Mouse (Mus musculus): Measurements from ENCODE around the gene Mospd3. TPM values are rescaled to one million over a fixed set of nuclear protein-coding genes. Genes with fewer than 3 reads are reported as not detected.
A peak's percentile ranks its signal among the peaks of the same experiment; 100 is the strongest.

Gene Mospd3
- polyA plus RNA-seq, 1 experiment, result 252 TPM

DNA sequence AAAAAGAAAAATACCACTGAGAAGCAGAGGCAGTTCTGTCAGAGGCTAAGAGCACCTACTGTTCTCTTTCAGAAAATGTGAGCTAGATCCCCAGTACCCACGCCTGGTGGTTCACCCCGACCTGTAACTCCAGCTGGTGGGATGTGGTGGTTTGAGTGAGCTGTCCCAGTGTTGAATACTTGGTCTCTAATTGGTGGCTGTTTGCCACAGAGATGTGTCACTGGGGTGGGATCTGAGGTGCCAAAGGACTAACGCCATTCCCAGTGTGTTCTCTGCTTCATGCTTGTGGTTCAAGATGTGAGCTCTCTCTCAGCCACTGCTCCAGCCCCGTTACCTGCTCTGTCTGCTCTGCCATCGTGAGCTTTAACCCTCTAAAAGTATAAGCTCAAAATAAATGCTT, 10.4 kb downstream of the Mospd3 start:
- Histone ChIP-seq H3K36me3 (ENCODE audit: control insufficient read depth, insufficient read depth, low read length) (no peaks in the 10 kb centered on the region), H3K27ac (ENCODE audit: control insufficient read depth, insufficient read depth, low read length) (no peak overlapping the region), H3K4me3 (ENCODE audit: control insufficient read depth, insufficient read depth, low read length) (no peak overlapping the region), H3K27me3 (ENCODE audit: control insufficient read depth, insufficient read depth, low read length) (no peaks in the 10 kb centered on the region), H3K4me1 (replicated peaks; ENCODE audit: control insufficient read depth, insufficient read depth, low read length) (no peaks in the 10 kb centered on the region)
- WGBS, result 74% methylated on average over 5 of the region's 5 CpGs
- TF ChIP-seq POLR2A (IDR thresholded peaks at IDR 0.05; ENCODE audit: control insufficient read depth, extremely low read depth, insufficient read depth, low read length, poor library complexity) (no peak), CTCF (IDR thresholded peaks at IDR 0.05; ENCODE audit: borderline replicate concordance, control insufficient read depth, extremely low read depth, insufficient read depth, low read length, poor library complexity) (no peak)
- DNase-seq, result no peak

DNA sequence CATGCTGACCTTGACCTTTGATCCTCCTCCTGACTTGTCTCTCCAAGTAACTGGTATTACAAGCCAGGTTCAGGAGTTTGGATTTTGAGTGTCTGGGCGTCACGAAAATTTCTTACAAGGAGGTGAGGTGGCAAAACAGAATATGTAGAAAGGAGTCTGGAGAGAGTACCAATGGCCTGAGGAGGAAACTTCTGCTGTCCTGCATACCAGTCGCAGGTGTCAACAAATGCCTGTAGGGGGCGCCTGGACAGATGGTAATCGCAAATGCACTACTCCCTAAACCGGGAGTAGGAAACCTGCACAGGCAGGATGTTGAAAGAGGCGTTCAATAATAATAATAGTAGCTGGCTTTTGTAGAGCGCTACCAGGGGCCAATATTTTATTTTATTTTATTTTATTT, 15.9 kb downstream of the Mospd3 start:
- no peak for TF ChIP-seq CTCF (IDR thresholded peaks at IDR 0.05; ENCODE audit: borderline replicate concordance, control insufficient read depth, extremely low read depth, insufficient read depth, low read length, poor library complexity)
- no peak for TF ChIP-seq POLR2A (IDR thresholded peaks at IDR 0.05; ENCODE audit: control insufficient read depth, extremely low read depth, insufficient read depth, low read length, poor library complexity)
- Histone ChIP-seq H3K27ac (ENCODE audit: control insufficient read depth, insufficient read depth, low read length) (no peak overlapping the region), H3K36me3 (ENCODE audit: control insufficient read depth, insufficient read depth, low read length) (no peaks in the 10 kb centered on the region), H3K4me3 (ENCODE audit: control insufficient read depth, insufficient read depth, low read length) (no peak overlapping the region), H3K4me1 (replicated peaks; ENCODE audit: control insufficient read depth, insufficient read depth, low read length) (peaks cover 2% of the 10 kb centered on the region), H3K27me3 (ENCODE audit: control insufficient read depth, insufficient read depth, low read length) (no peaks in the 10 kb centered on the region)
- DNase-seq, result peak; percentile 76
- WGBS, result 31% methylated on average over 8 of the region's 8 CpGs

DNA sequence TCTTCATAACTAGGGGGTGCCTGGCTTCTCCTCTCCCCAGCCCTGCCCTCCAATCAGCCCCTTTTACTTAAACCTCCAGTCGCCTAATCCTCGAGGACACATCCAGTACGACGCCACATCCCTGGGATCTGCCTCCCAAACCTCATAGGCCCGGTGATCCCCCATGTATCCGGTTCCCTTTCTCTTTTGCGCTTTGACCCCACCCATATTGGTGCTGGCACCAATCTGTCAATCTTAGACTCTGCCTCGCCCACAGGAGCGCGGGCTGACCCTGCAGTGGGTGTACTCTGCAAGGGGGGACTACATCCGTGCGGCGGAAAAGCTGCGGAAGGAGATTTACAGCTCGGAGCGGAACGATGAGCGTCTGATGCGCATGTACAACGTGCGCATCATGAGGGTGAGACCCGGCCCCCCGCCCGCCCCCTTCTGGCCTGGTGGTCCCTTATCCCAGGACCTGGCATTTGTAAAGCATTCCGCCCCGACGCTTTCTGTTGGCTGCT, 17.1 kb downstream of the Mospd3 start:
- peaks cover 2% of the 10 kb centered on the region for H3K4me1 ChIP-seq (replicated peaks; ENCODE audit: control insufficient read depth, insufficient read depth, low read length)
- H3K36me3 ChIP-seq (ENCODE audit: control insufficient read depth, insufficient read depth, low read length), result no peaks in the 10 kb centered on the region
- 69% methylated on average over 27 of the region's 27 CpGs for WGBS
- DNase-seq, result peak; percentile 26
- no peak overlapping the region for H3K27ac ChIP-seq (ENCODE audit: control insufficient read depth, insufficient read depth, low read length)
- TF ChIP-seq POLR2A (IDR thresholded peaks at IDR 0.05; ENCODE audit: control insufficient read depth, extremely low read depth, insufficient read depth, low read length, poor library complexity) (no peak), CTCF (IDR thresholded peaks at IDR 0.05; ENCODE audit: borderline replicate concordance, control insufficient read depth, extremely low read depth, insufficient read depth, low read length, poor library complexity) (no peak)
- H3K4me3 ChIP-seq (ENCODE audit: control insufficient read depth, insufficient read depth, low read length), result peak overlapping the region; percentile 30
- H3K27me3 ChIP-seq (ENCODE audit: control insufficient read depth, insufficient read depth, low read length), result no peaks in the 10 kb centered on the region

DNA sequence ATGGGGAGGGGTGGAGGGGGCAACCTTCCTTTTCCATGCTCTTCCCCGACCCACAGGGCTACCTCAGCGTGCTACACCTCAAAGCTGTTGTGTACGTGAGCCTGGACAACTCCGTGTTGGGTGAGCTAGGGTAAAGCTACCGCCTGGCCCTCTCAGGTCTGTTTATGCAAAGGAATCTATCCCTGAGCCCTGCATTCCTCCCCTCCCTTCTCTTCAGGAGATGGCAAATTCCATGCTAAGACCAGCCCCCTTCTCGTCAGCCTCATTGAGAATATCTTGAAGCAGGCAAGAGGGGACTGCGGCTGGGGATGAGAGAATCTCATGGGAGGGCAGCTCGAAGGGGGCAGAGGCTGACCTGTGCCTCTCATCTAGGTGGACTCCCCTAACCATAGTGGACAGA, 18.2 kb downstream of the Mospd3 start:
- TF ChIP-seq POLR2A (IDR thresholded peaks at IDR 0.05; ENCODE audit: control insufficient read depth, extremely low read depth, insufficient read depth, low read length, poor library complexity) (no peak), CTCF (IDR thresholded peaks at IDR 0.05; ENCODE audit: borderline replicate concordance, control insufficient read depth, extremely low read depth, insufficient read depth, low read length, poor library complexity) (no peak)
- 91% methylated on average over 8 of the region's 8 CpGs for WGBS

DNA sequence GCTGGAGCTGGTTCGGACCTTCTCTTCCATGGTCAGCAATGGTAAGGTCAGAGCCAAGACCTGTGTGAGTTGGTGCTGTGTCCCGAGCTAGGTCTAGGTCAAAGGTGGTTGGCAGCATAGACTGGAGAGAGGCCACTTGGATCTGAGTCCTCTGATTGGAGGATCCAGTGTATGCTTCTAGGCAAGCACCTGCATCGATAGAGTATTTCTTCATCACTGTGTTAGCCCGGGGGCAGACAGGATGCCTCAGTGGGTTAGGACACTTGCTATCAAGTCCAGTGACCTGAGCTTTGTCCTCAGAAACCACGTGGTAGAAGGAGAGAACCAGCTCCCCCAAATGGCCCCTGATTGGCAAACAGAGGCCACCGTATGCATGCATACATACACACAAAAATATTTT, 20.6 kb downstream of the Mospd3 start:
- WGBS, result 89% methylated on average over 6 of the region's 6 CpGs
- no peak for TF ChIP-seq CTCF (IDR thresholded peaks at IDR 0.05; ENCODE audit: borderline replicate concordance, control insufficient read depth, extremely low read depth, insufficient read depth, low read length, poor library complexity)
- no peak for TF ChIP-seq POLR2A (IDR thresholded peaks at IDR 0.05; ENCODE audit: control insufficient read depth, extremely low read depth, insufficient read depth, low read length, poor library complexity)

More for the DNA sequence above, 18.2 kb downstream of the Mospd3 start:
- no peak overlapping the region for H3K4me3 ChIP-seq (ENCODE audit: control insufficient read depth, insufficient read depth, low read length)
- H3K36me3 ChIP-seq (ENCODE audit: control insufficient read depth, insufficient read depth, low read length), result no peaks in the 10 kb centered on the region
- no peak overlapping the region for H3K27ac ChIP-seq (ENCODE audit: control insufficient read depth, insufficient read depth, low read length)
- H3K27me3 ChIP-seq (ENCODE audit: control insufficient read depth, insufficient read depth, low read length), result no peaks in the 10 kb centered on the region
- H3K4me1 ChIP-seq (replicated peaks; ENCODE audit: control insufficient read depth, insufficient read depth, low read length), result peaks cover 2% of the 10 kb centered on the region
- no peak for DNase-seq

DNA sequence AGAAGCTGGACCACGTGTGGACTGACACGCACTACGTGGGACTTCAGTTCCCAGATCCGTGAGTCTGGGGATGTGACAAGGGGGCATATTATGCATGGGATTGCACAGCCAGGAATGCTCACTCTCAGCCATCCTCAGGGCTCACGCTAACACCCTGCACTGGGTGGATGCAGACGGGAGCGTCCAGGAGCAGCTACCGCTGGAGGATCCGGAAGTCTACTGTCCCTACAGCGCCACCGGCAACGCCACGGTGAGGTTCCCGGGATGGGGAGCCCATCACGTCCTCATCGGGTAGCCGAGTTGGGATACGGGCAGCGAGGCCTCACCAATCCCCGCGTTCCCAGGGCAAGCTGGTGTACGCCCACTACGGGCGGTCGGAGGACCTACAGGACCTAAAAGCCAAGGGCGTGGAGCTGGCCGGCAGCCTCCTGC, 26.4 kb downstream of the Mospd3 start:
- Histone ChIP-seq H3K27me3 (ENCODE audit: control insufficient read depth, insufficient read depth, low read length) (no peaks in the 10 kb centered on the region), H3K4me3 (ENCODE audit: control insufficient read depth, insufficient read depth, low read length) (no peak overlapping the region), H3K4me1 (replicated peaks; ENCODE audit: control insufficient read depth, insufficient read depth, low read length) (peaks cover 17% of the 10 kb centered on the region), H3K27ac (ENCODE audit: control insufficient read depth, insufficient read depth, low read length) (no peak overlapping the region), H3K36me3 (ENCODE audit: control insufficient read depth, insufficient read depth, low read length) (no peaks in the 10 kb centered on the region)
- TF ChIP-seq CTCF (IDR thresholded peaks at IDR 0.05; ENCODE audit: borderline replicate concordance, control insufficient read depth, extremely low read depth, insufficient read depth, low read length, poor library complexity) (no peak), POLR2A (IDR thresholded peaks at IDR 0.05; ENCODE audit: control insufficient read depth, extremely low read depth, insufficient read depth, low read length, poor library complexity) (no peak)
- DNase-seq, result no peak
- WGBS, result 90% methylated on average over 27 of the region's 27 CpGs

More for the DNA sequence above, 20.6 kb downstream of the Mospd3 start:
- Histone ChIP-seq H3K27me3 (ENCODE audit: control insufficient read depth, insufficient read depth, low read length) (no peaks in the 10 kb centered on the region), H3K27ac (ENCODE audit: control insufficient read depth, insufficient read depth, low read length) (no peak overlapping the region), H3K4me3 (ENCODE audit: control insufficient read depth, insufficient read depth, low read length) (no peak overlapping the region), H3K4me1 (replicated peaks; ENCODE audit: control insufficient read depth, insufficient read depth, low read length) (peaks cover 2% of the 10 kb centered on the region), H3K36me3 (ENCODE audit: control insufficient read depth, insufficient read depth, low read length) (no peaks in the 10 kb centered on the region)
- DNase-seq, result no peak
